Mouse (Mus musculus) lung, postnatal 0 days (tissue): ENCODE data around the gene Vwde.

Source experiments
- CTCF ChIP-seq: IDR thresholded peaks from 2 replicates; pipeline ENCODE4 v1.5.1; 2016; ENCODE audit warnings: antibody characterized with exemption, mild to moderate bottlenecking
- EP300 ChIP-seq: IDR thresholded peaks from 2 replicates; pipeline ENCODE4 v1.6.1; 2016; ENCODE audit warnings: antibody characterized with exemption, mild to moderate bottlenecking, control low read depth

GRCm38 (mm10) chr6:13137255-13137654, 87.5 kb downstream of the Vwde start:
- TF ChIP-seq CTCF (no peak), EP300 (no peak)
